Mouse (Mus musculus): ENCODE measurements at regions not wholly inside any gene's neighbourhood (a gene's known extent, or its start where the extent isn't known, plus 50 kb on each side); places are given as distances from the start of the nearest gene placed in this dataset.
A peak's percentile ranks its signal among the peaks of the same experiment; 100 is the strongest.

GRCm38 (mm10) chr4:106251430-106251829 lies 64.6 kb upstream of the Usp24 start:
- TF ChIP-seq CTCF (IDR thresholded peaks at IDR 0.05 in 2 of 3, conservative IDR thresholded peaks at IDR 0.05 in 1 of 3; ENCODE audit: control insufficient read depth in 1 of 3, insufficient read depth in 1 of 3, low read depth in 2 of 3, low read length in 3 of 3, poor library complexity in 1 of 3, severe bottlenecking in 1 of 3) = no peak
- peak; percentile 23 to 66; a peak in 3 of 4 replicates for TF ChIP-seq EP300 (IDR thresholded peaks at IDR 0.05; ENCODE audit: low read depth in 1 of 2, low read length in 2 of 2)
- no peak for TF ChIP-seq POLR2A (IDR thresholded peaks at IDR 0.05; ENCODE audit: control insufficient read depth in 1 of 2, insufficient read depth in 1 of 2, low read depth in 1 of 2, low read length in 2 of 2, poor library complexity in 1 of 2)
- no peak for TF ChIP-seq MAFK (IDR thresholded peaks at IDR 0.05; ENCODE audit: borderline replicate concordance, low read depth, low read length)
- TF ChIP-seq E2F4 (IDR thresholded peaks at IDR 0.05; ENCODE audit: borderline replicate concordance, low read depth, low read length) = no peak
- TF ChIP-seq MYC (IDR thresholded peaks at IDR 0.05; ENCODE audit: low read depth, low read length) = no peak
- TF ChIP-seq ZC3H11A (IDR thresholded peaks at IDR 0.05; ENCODE audit: low read depth, low read length) = no peak
- no peak for TF ChIP-seq TAL1 (IDR thresholded peaks at IDR 0.05; ENCODE audit: low read length)
